Mouse (Mus musculus) mouse embryonic stem cell (cell line): ENCODE results near the gene Esrrb.

ENCODE experiments used
- in situ Hi-C, 2 experiments: fragments of 300-500 bp; cut with MboI; formaldehyde crosslinking; loops; 1 replicate in 1 of 2; 3 replicates in 1 of 2; pipeline ENCODE4 v1.14.3; 2019 to 2020; ENCODE audit warnings: low sequenced_read_pairs in 2 of 2, low pct_unique_long_range_greater_than_20kb in 1 of 2, mixed read lengths in 1 of 2; ENCODE audit not compliant: unreplicated experiment in 1 of 2

Gene Esrrb

DNA sequence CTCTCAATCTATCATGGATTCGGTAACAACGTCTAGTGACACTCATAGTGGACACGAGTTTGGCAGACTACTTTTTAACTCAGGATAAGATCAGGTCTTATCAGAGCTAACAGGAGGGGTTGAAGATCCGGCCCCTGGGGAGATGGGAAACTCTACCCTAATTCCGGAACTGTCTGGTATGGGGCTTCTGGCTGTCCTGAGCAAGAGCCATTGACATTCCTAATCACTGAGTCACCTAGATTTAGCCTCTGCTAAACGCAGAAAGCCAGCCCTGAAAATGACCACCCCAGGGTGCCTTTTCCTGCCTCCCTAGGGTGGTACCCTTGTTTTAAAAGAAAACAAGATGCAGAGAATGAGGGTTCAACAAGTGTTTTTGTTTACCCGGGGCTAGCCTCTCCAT lies 34.4 kb downstream of the Esrrb start:
- in situ Hi-C loops = loop anchor here in 1 of 2 experiments (5.0 kb wide), 1 partner anchor 52 kb away; no protein-coding TSS in a partner anchor

DNA sequence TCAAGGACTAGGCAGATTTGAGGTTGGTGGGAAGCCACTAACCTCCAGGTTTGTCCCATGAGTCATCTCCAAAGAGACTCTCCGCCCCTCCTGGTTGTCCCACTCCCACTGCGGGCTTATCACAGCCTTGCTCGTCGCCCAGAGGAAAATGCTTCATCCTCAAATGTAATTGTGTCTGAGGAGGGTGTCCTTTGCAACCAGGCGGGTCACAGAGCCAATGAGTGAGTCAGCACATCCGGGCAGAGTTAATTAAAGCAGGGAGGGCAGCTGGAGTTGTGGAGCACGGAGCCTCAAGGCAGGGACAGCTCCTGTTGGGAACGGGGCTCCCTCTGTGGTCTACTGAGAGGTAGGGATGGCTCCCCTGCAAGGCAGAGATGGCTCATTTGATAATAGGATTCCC lies 37.8 kb downstream of the Esrrb start:
- in situ Hi-C loops = loop anchor here in 1 of 2 experiments (5.0 kb wide), 1 partner anchor 49 kb away; no protein-coding TSS in a partner anchor

DNA sequence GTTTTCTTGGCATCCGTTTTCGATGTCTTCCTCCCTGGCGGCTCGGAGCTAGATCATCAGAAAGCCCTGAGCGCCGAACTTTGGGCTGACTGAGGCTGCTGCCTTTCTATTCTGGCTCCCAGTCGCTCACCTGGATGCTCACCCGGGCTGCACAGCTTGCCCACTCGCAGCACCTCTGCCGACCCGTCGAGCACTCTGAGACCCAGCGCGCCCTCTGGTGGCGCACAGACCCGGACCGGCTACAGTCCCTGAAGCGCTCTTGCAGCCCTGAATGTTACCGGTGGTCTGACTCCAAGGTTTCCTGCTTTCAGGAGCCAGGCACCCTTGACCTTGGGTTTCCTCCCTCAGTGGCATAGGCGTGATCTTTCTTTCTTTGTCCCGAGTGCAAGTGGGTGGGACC lies 41.8 kb downstream of the Esrrb start:
- in situ Hi-C loops = no loop called here

DNA sequence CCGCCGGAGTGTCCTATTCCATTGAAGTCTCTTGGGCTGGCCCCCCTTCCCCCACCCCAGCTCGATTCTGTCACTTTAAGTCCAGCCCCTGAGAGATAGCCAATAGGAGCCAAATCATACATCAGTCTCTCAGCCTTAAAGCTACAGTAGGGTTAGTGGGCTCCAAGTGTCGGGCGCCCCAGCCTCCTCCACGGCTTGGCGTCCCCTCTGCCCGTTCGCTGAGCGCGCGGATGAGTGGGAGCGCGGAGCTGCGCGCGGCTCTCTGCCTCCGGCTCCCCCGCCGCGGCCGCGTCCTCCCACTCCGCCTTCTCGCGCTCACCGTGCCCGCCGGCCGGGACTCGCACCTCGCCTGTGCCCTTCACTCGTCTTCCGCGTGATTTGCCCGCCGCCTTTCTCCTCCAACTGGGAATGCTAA lies 60.6 kb downstream of the Esrrb start:
- in situ Hi-C loops = no loop called here

DNA sequence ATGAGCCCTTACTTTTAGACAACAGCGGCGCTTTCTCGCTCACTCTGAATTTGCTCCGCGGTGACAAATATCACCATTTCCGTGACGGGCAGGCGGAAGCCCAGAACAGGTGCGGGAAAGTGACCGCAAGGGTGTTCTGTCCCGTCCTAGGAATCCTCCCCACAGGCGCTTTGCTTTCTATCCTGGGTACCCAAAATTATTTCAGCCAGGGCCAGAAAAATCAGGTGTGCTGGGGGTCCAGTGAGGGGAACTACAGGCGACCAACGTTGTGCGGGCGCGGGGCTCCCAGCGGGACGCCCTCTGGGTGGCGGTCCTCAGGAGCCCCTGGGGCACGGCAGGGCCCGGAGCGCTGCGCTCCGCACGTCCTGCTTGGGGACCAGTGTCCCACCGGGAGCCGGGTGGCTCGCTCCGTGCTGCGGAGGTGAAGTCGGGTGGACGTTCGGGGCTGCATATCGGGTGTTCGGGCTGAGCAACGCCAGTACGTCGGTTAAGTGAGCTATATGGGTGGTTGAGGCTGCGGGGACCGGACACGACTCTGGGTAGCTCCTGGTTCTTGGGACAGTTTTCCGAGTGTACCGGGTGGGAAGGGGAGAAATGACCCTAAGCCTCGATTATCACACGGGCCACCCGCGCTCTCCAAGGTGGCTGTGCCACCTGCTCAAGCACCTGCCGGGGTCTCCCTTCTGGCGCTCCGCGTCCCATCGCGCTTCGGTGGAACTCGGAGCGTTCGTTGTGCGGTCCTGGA lies 61.4 kb downstream of the Esrrb start:
- in situ Hi-C loops = no loop called here

DNA sequence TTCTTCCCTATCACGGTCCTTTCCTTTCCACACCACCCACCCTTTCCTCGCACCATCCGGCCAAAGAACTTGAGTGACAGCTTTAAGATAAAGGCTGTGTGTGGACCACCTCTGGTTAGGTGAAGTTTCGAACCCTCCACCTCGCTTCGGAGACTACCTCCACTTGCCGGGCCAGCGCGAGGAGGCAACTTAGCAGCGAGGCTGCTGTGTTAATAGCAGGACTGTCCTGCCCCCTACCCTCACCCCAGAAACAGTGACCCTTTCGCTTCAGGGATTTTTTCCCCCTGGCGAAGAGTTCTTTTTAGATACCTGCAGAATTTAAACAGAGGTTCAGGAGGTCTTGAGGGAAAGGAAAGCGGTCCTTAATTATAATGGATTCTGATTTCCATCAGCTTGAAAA lies 62.2 kb downstream of the Esrrb start:
- in situ Hi-C loops = no loop called here

DNA sequence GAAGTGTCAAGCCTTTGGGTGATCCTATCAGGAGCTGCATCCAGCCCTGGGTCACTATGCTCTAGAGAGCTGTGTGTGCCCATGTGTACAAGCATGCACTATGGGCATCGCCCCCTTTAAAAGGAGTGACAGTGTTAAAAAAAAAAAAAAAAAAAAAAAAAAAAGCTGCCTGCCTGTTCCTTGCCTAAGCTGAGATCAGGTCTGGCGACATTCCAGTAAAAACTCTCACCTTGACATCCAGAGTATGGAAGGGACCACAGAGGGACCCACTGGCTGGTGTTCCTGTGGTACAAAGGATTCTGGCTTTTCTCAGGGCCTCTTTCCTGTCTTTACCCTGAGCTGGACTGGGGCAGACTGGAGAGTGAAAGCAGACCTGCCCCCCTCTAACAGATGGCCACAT lies 66.7 kb downstream of the Esrrb start:
- in situ Hi-C loops = no loop called here

DNA sequence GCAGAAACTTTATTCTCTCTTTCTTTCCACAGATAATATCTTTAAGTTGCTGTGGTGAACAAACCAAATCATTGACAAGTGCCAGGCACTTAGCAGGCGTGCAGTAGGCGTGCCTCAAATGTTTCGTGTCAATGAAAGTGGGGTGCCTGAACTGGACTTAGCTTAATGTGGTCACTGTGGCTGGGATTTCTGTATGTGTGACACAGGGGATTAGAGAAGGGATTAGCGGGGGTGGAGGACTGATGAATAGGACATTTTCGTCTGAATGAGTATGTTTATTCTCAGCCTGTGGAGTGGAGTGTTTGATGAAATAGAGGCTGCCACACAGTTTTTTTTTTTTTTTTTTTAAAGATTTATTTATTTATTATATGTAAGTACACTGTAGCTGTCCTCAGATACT lies 70.8 kb downstream of the Esrrb start:
- in situ Hi-C loops = no loop called here

DNA sequence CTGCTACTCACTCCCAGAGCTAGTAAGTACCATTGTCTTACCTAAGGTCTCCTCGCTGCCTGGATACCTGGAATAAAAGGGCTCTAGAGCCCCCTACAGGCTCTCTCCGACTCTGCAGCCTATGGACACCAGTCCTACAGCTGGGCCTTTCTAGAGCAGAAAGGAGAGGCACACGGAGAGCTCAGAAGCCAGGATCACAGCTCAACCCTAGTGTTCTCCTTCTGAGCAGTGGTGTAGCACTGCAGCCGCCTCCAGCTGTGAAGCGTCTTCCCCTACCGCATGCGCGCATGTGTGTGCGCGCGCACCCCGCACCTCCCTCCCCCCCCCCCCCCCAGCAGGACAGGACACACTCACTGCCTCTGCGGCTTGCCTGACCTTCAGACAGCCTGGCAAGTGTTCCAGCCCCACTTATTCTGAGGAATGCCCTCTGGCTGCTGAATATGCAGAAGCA lies 72.5 kb downstream of the Esrrb start:
- in situ Hi-C loops = no loop called here

DNA sequence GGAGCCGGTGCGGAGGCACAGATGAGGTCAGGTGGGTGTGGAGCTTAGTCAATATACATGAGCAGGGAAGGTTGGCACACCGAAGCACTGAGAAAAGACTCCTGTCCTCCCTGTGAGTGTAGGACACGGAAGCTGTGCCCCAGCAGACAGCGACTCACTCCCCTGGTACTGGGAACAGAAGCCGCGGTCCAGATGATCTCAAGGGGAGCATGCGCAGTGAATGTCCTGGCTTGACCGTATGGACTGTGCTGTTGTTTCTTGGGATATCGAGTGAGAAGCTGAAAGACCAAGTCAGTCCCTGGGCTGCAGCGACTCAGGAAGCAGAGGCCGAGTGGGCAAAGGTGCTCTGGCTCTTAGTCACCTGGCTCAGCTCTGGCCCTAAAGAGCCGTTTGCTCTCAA lies 74.7 kb downstream of the Esrrb start:
- in situ Hi-C loops = no loop called here

DNA sequence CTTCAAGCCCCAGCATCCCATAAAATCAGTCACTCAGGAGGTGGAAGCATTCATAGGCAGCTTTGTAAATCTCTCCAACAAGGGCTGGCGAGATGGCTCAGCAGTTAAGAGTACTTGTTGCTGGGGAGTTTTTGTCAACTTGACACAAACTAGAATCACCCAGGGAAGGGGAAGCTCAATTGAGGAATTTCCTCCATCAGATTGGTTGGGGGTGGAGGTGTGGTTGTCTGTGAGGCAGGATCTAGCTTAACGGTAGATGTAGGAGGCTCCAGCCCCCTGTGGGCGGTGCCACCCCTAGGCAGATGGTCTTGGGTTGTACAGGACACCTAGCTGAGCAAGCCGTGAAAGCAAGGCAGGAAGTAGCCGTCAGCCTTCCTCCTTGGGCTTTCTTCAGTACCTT lies 89.9 kb downstream of the Esrrb start:
- in situ Hi-C loops = no loop called here

DNA sequence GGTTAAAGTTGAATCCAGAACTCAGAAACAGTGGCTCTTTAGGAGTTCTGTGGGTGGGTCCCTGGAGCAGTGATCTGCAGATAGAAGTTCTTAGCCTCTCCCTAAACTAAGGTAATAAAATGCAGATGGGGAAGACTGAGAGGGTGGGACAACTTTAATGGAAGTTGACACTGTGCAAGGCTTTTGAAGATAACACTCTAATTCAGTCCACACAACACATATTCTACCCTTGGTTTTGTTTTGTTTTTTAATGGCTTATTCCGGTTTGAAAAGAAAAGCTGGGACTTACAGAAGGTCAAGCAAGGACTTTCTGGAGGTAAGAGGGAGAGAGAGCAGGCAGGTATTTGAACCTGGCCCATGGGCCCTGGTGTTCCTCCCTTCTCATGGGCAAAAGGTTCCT lies 94.1 kb downstream of the Esrrb start:
- in situ Hi-C loops = no loop called here

DNA sequence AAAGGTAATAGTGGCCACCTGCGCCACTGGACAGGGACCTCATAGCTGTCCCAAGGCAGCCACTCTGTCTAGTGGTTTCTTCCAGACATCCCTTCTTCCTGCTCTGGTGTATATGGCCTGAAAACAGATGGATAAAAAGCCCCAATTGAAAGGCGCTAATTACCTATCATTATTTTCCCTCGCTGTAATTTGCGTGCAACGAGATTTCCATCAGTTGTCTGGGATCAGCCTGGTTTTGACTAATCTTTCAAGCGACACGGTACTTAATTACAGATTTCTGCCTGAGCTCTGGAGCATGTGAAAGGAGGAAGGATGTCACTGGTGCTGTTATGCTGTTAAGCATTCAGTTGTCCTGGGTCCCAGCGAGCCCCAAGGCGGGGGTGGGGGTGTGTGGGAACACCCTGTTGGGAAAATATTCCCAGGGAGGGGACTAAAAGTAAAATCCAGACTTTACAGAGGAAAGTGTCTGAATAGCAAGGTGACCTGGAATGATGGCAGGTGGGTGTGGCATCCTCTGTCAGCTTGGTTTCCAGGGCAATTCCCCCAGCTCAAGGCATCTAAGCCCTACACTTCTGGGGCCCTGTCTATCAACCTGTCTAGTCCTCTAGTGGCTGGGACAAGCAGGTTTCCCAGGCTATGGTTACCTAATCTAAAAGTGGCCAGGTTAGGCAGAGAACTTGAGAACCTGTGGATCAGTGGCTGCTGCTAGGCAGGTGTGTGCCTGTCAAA lies 102.0 kb downstream of the Esrrb start:
- in situ Hi-C loops = no loop called here

DNA sequence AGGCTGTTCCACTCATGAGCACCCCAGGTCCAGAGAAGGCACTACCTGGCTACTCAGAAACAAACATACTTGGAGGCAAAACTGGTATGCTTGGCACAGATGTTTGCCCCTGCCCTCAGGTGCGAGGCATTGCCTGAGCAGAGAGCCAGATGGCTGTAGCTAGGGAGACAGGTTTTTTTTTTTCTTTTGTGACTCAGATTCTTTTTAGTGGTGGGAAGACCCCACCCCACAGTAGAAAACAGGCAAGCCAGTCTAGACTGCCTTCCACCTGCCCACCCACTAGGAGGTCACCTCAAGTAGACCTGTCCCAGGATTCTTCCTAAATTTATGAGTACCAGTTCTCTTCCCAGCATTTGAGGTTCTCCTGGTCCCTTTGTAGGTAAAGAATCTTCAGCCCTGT lies 103.5 kb downstream of the Esrrb start:
- in situ Hi-C loops = no loop called here

DNA sequence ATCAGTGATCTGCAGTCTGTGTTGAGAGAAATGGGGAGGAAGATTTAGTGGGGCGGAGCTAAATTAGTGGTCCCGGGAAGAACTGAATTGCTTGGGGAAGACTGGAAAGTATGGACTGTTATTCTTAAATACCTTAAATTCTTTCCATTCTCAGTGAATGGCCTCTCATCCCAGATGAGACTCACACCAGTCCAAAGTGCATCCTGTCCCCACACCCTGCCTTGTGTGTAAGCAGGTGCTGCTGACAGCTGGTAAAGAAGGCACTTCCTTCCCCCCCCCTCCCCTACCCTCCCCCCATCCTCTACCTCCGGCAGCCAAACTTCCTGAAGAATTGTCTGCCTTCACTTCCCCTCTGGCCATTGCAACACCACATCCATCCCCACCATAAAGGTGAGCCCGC lies 105.3 kb downstream of the Esrrb start:
- in situ Hi-C loops = no loop called here

DNA sequence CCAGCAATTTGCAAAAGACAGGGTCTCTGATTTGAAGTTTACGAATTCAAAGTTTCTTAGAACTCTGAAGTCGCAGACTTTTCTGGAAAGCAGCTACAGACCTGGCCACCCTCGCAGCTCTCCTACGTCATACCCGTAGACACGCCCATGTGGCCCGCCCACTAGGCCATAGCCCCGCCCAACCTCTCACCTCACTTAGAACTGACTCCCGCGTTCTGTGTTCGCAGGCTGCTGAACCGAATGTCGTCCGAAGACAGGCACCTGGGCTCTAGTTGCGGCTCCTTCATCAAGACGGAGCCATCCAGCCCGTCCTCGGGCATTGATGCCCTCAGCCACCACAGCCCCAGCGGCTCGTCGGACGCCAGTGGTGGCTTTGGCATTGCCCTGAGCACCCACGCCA lies 109.0 kb downstream of the Esrrb start:
- in situ Hi-C loops = no loop called here

DNA sequence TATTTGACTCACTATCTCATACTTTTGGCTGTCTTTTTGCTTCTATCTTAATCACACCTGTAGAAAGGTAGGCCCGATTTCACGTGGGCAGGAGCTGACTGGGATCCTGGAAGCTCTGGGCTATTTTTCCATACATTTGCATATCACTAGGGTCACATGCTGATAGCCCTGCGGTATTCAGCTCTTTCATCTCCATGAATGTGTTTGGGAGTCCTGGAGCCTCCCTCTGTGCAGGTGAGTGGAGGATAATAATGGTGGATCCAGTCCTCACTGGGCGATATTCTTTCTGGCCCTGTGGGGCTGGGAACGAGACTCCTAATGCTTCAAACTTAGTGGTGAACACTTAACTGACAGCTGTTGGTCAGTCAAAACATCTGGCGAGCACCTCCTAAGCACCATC lies 110.0 kb downstream of the Esrrb start:
- in situ Hi-C loops = no loop called here

DNA sequence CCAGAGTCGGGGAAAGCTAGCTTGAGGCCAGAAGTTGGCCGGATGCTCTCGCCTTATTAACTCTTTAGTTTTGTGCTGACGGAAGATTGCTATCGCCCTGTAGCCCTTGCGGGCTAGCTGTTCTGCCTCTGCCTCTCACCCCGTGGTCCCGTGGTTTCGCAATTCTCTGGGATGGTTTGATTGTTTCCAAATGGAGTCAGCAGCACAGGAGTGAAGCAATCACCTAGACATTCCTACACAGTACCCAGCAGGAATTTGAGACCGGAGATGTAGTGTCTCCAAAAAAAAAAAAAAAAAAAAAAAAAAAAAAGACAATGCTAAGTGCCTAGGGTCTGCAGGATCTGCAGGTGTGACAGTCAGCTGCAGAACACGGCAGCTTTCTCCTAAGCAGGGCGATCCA lies 112.7 kb downstream of the Esrrb start:
- in situ Hi-C loops = no loop called here

DNA sequence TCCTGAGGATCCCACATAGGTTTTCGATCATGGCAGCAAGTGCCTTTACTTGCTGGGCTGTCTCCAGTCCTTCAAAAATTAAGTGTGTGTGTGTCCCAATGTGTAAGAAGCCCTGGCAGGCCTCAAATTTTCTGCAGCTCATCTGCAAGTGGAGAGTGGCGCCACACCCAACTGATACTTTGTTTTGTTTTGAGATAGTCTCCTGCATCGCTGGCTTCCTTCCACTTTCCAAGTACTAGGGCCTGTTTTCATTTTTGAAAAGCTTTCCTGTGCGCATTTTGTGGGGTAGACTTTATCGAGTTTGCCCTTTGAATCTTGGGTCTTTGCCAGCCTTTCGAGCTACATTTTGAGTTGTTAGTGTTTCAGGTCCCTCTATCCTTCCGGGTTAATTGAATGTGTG lies 115.1 kb downstream of the Esrrb start:
- in situ Hi-C loops = no loop called here

DNA sequence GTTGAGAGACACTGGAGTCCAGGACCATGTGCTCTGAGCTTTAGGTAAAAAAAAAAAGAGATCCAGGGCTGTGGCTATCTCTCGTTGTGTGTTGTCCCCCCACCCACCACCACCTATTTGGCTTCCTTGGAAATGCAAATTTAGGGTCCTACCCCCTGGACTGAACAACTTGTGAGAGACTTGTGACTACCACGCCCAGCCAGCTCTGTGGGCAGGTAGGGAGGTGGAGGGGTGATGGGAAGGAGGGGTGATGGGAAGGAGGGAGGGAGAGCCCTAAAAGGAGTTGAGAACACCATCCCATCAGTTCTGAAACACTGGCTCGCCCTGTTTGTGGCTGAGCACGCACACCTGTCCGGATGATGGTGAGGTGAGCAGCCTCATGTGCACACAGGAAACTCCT lies 118.0 kb downstream of the Esrrb start:
- in situ Hi-C loops = no loop called here
